Mouse (Mus musculus) liver, embryonic 18 days (tissue): Measurements from ENCODE around the gene Tas2r143. TPM values are rescaled to one million over a fixed set of nuclear protein-coding genes. Genes with fewer than 3 reads are reported as not detected.

Experiments used
- polyA plus RNA-seq: library from polyadenylated mRNA; depleted of rRNA; stranded (reverse); fragments of >200 nt; gene quantifications from 2 replicates; pipeline ENCODE4 v1.2.3, GENCODE M21; 2012; rRNA removed

Tas2r143 gene
- polyA plus RNA-seq = 0.04 TPM in 1 of 2 replicates, not detected in the other

DNA sequence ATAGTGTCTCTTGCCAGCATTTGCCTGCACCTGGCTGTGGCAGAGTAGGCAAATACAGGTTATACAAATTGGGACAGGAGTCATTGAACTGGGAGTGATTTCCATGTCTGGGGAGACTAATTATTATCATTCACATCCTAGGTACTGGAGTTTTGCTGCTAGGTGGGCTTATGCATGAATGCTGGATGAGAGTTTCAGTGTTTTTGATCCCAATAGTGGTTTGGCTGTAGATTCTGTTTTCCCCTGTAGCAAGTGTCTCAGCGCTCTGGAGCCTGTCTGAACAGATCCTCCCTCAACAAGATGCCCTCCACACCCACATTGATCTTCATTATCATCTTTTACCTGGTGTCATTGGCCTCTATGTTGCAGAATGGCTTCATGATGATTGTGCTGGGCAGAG, at the start of gene Tas2r143:
Gene Tas2r143, plus strand, starts transcription at position 301 of the 400 bp plus-strand sequence.

GRCm38 (mm10) chr6:42372816-42373547, 27.1 kb upstream of the Tas2r143 start, which contains the start of gene Epha1:
TSS of gene Epha1 (minus strand) at chr6:42373268.

DNA sequence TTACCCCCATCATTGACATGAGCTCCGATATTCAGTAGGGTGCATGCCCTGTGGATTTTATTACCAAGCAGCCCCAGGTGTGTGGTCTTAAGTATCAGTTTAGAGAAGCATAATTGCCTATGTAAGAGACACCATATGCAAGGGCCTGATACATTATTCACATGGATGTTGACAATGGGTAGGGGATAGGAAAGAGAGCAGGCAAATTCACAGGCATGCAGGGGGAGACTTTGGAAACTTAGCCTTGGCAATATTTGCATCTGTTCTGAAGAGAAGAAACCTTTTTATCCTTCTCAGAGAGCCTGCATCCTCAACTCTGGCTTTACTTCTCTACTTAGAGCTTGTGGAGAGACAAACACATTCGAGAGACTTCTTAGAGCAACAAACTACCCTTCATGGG, 5.1 kb downstream of the Tas2r143 start, which contains the start of gene Tas2r135:
Gene Tas2r135, plus strand, starts transcription at position 301 of the 400 bp plus-strand sequence.

DNA sequence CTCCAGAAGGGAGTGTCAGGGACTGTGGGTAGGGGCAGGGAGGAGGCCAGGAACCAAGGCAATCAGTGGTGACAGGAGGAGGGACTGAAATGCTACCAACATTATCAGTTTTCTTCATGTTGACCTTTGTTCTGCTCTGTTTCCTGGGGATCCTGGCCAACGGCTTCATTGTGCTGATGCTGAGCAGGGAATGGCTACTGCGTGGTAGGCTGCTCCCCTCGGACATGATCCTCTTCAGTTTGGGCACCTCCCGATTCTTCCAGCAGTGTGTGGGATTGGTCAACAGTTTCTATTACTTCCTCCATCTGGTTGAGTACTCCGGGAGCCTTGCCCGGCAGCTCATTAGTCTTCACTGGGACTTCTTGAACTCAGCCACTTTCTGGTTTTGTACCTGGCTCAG, 34.4 kb downstream of the Tas2r143 start, which contains the start of gene Tas2r126:
Gene Tas2r126, plus strand, starts transcription at position 90 of the 400 bp plus-strand sequence.

Other genes starting within 250 kb of the Tas2r143 start
- not detected in 2 replicates for gene Tas2r144, start 184.9 kb upstream of the Tas2r143 start, polyA plus RNA-seq
- gene Gstk1, start 154.3 kb upstream of the Tas2r143 start, polyA plus RNA-seq = 11.0 and 14.4 TPM in 2 replicates
- 0.26 and 0.29 TPM in 2 replicates for gene Tmem139, start 138.3 kb upstream of the Tas2r143 start, polyA plus RNA-seq
- gene Casp2, start 135.3 kb upstream of the Tas2r143 start, polyA plus RNA-seq = 17.4 and 18.2 TPM in 2 replicates
- gene Clcn1, start 113.6 kb upstream of the Tas2r143 start, polyA plus RNA-seq = 0.11 and 0.14 TPM in 2 replicates
- 0.03 and 0.05 TPM in 2 replicates for gene Fam131b, start 75.6 kb upstream of the Tas2r143 start, polyA plus RNA-seq
- 37.7 and 44.0 TPM in 2 replicates for gene Zyx, start 50.6 kb upstream of the Tas2r143 start, polyA plus RNA-seq
- gene Epha1, start 27.0 kb upstream of the Tas2r143 start, polyA plus RNA-seq = 15.6 and 17.5 TPM in 2 replicates
- 0.03 and 0.04 TPM in 2 replicates for gene Tas2r135, start 5.2 kb downstream of the Tas2r143 start, polyA plus RNA-seq
- 0.04 TPM in 1 of 2 replicates, not detected in the other for gene Tas2r126, start 34.3 kb downstream of the Tas2r143 start, polyA plus RNA-seq
- gene Olfr458, start 65.0 kb downstream of the Tas2r143 start, polyA plus RNA-seq = not detected in 2 replicates
- not detected in 2 replicates for gene Olfr457, start 76.1 kb downstream of the Tas2r143 start, polyA plus RNA-seq
- gene Olfr456, start 87.0 kb downstream of the Tas2r143 start, polyA plus RNA-seq = not detected in 2 replicates
- gene Olfr455, start 147.3 kb downstream of the Tas2r143 start, polyA plus RNA-seq = not detected in 2 replicates
- gene Tcaf3, start 197.5 kb downstream of the Tas2r143 start, polyA plus RNA-seq = not detected in 2 replicates
- 0.10 and 0.15 TPM in 2 replicates for gene Tcaf2, start 245.0 kb downstream of the Tas2r143 start, polyA plus RNA-seq